Mouse (Mus musculus) CH12.LX (cell line): Measurements from ENCODE around the gene Impad1.

ENCODE experiments used
- JUND ChIP-seq: conservative IDR thresholded peaks from 2 replicates; pipeline ENCODE4 v1.6.1; 2011; ENCODE audit warnings: low read depth, low read length, improper control_type of control experiment
- MAX ChIP-seq: IDR thresholded peaks from 2 replicates; pipeline ENCODE4 v1.6.1; 2011; ENCODE audit warnings: low read length, improper control_type of control experiment

GRCm38 (mm10) chr4:4792992-4793834 is at the start of gene Impad1:
- TF ChIP-seq MAX (peak; percentile 74), JUND (no peak)
